Mouse (Mus musculus) heart, embryonic 12.5 days (tissue): ENCODE data around the gene Tor2a. TPM values are rescaled to one million over a fixed set of nuclear protein-coding genes. Genes with fewer than 3 reads are reported as not detected.
A peak's percentile ranks its signal among the peaks of the same experiment; 100 is the strongest.

Experiments
- ATAC-seq: fragments of 200-750 bp; cut with Nextera tagmentation; 2 replicates; pipeline ENCODE4 v1.8.0; 2017; ENCODE audit warnings: moderate TSS enrichment, moderate library complexity; ENCODE audit not compliant: insufficient number of reproducible peaks, low FRiP score
- H3K27ac ChIP-seq: fragments of 300-500 bp; sonication (generic); 2 replicates; pipeline ENCODE4 v1.5.1; 2016; ENCODE audit warnings: mild to moderate bottlenecking, moderate library complexity; ENCODE audit not compliant: poor library complexity, severe bottlenecking
- H3K27me3 ChIP-seq: fragments of 300-500 bp; sonication (generic); replicated peaks from 2 replicates; pipeline ENCODE4 v1.6.1; 2016; ENCODE audit warnings: mild to moderate bottlenecking, moderate library complexity
- H3K36me3 ChIP-seq: fragments of 300-500 bp; sonication (generic); 2 replicates; pipeline ENCODE4 v1.6.1; 2016; ENCODE audit warnings: mild to moderate bottlenecking, moderate library complexity
- H3K4me1 ChIP-seq: fragments of 300-500 bp; sonication (generic); replicated peaks from 2 replicates; pipeline ENCODE4 v1.6.1; 2016; ENCODE audit warnings: mild to moderate bottlenecking
- H3K4me2 ChIP-seq: fragments of 300-500 bp; sonication (generic); 2 replicates; pipeline ENCODE4 v1.6.1; 2016; ENCODE audit warnings: mild to moderate bottlenecking, moderate library complexity
- H3K4me3 ChIP-seq: fragments of 300-500 bp; sonication (generic); 2 replicates; pipeline ENCODE4 v1.5.1; 2016; ENCODE audit warnings: mild to moderate bottlenecking
- H3K9ac ChIP-seq: fragments of 300-500 bp; sonication (generic); 2 replicates; pipeline ENCODE4 v1.6.1; 2016; ENCODE audit warnings: mild to moderate bottlenecking, moderate library complexity
- H3K9me3 ChIP-seq: fragments of 300-500 bp; sonication (generic); replicated peaks from 2 replicates; pipeline ENCODE4 v1.6.1; 2016; ENCODE audit warnings: mild to moderate bottlenecking, moderate library complexity
- WGBS: fragments of 180-500 bp; shearing (Covaris S2); methylation state at CpG from one replicate; pipeline ENCODE4 v1.1.7; 2016; 5-methylcytosine and 5-hydroxymethylcytosine counted together
- polyA plus RNA-seq: library from polyadenylated mRNA; unstranded; fragments of >200 nt; fragmentation: Nextera tagmentation; extraction: Ambion mirVana; gene quantifications from 2 replicates; pipeline ENCODE4 v1.2.1, GENCODE M21; 2016

Gene Tor2a
- polyA plus RNA-seq, 1 experiment from 2014 or later, result 39.3 TPM

GRCm38 (mm10) chr2:32744272-32744982, 12.6 kb upstream of the Tor2a start:
- Histone ChIP-seq H3K9me3 (no peaks in the 10 kb centered on the region), H3K9ac (no peak overlapping the region), H3K4me3 (no peak overlapping the region), H3K27ac (no peak overlapping the region), H3K4me1 (peaks cover 18% of the 10 kb centered on the region), H3K27me3 (peaks cover 44% of the 10 kb centered on the region), H3K4me2 (no peak overlapping the region), H3K36me3 (peaks cover 40% of the 10 kb centered on the region)
- ATAC-seq, result no peak
- 68% methylated on average over 15 of the region's 15 CpGs for WGBS

GRCm38 (mm10) chr2:32749082-32749481, 8.0 kb upstream of the Tor2a start:
- Histone ChIP-seq H3K27ac (no peak overlapping the region), H3K9me3 (no peaks in the 10 kb centered on the region), H3K4me2 (no peak overlapping the region), H3K4me1 (peaks cover 10% of the 10 kb centered on the region; the same call in 1 of the 2 replicates), H3K4me3 (no peak overlapping the region), H3K27me3 (peaks cover 4% of the 10 kb centered on the region; the same call in 1 of the 2 replicates), H3K36me3 (peaks cover 72% of the 10 kb centered on the region), H3K9ac (no peak overlapping the region)
- no peak for ATAC-seq
- WGBS, result 77% methylated on average over 16 of the region's 16 CpGs

- Histone ChIP-seq H3K9ac (no peak overlapping the region), H3K4me1 (peaks cover 10% of the 10 kb centered on the region; the same call in 1 of the 2 replicates), H3K4me2 (no peak overlapping the region), H3K4me3 (no peak overlapping the region), H3K9me3 (no peaks in the 10 kb centered on the region), H3K36me3 (peaks cover 80% of the 10 kb centered on the region), H3K27ac (no peak overlapping the region), H3K27me3 (0 out of 2 replicates have a peak, but pooled peaks cover 4% of the 10 kb centered on the region)
- 70% methylated on average over 7 of the region's 7 CpGs for WGBS
- ATAC-seq, result no peak
These were observed 6.8 kb upstream of the Tor2a start for GRCm38 (mm10) chr2:32750199-32750598.

GRCm38 (mm10) chr2:32750887-32751664, 6.0 kb upstream of the Tor2a start:
- 17% methylated on average over 31 of the region's 31 CpGs for WGBS
- H3K4me3 ChIP-seq, result peak overlapping the region; percentile 53
- peak; percentile 52; the same call in 1 of the 2 replicates for ATAC-seq
- 0 out of 2 replicates have a peak, but pooled peaks cover 3% of the 10 kb centered on the region for H3K27me3 ChIP-seq
- peaks cover 71% of the 10 kb centered on the region for H3K36me3 ChIP-seq
- H3K9me3 ChIP-seq, result no peaks in the 10 kb centered on the region
- peak overlapping the region; percentile 65 for H3K4me2 ChIP-seq
- H3K4me1 ChIP-seq, result peaks cover 10% of the 10 kb centered on the region; the same call in 1 of the 2 replicates
- H3K27ac ChIP-seq, result peak overlapping the region; percentile 55; the same call in 1 of the 2 replicates
- peak overlapping the region; percentile 62 for H3K9ac ChIP-seq

GRCm38 (mm10) chr2:32751665-32752033, 5.4 kb upstream of the Tor2a start:
- peak overlapping the region; percentile 62 for H3K9ac ChIP-seq

GRCm38 (mm10) chr2:32752181-32752580, 4.9 kb upstream of the Tor2a start:
- ATAC-seq, result no peak
- Histone ChIP-seq H3K27ac (no peak overlapping the region), H3K4me1 (peaks cover 10% of the 10 kb centered on the region; the same call in 1 of the 2 replicates), H3K9me3 (no peaks in the 10 kb centered on the region), H3K9ac (no peak overlapping the region), H3K36me3 (peaks cover 60% of the 10 kb centered on the region), H3K4me3 (no peak overlapping the region), H3K4me2 (peak overlapping the region; percentile 65), H3K27me3 (0 out of 2 replicates have a peak, but pooled peaks cover 3% of the 10 kb centered on the region)
- 67% methylated on average over 10 of the region's 10 CpGs for WGBS

More at GRCm38 (mm10) chr2:32751665-32752033, 5.4 kb upstream of the Tor2a start:
- H3K9me3 ChIP-seq, result no peaks in the 10 kb centered on the region
- peak overlapping the region; percentile 53 for H3K4me3 ChIP-seq
- WGBS, result 38% methylated on average over 9 of the region's 10 CpGs
- 0 out of 2 replicates have a peak, but pooled peaks cover 3% of the 10 kb centered on the region for H3K27me3 ChIP-seq
- H3K4me2 ChIP-seq, result peak overlapping the region; percentile 65
- peak overlapping the region; percentile 55; the same call in 1 of the 2 replicates for H3K27ac ChIP-seq
- H3K36me3 ChIP-seq, result peaks cover 65% of the 10 kb centered on the region
- ATAC-seq, result no peak
- peaks cover 10% of the 10 kb centered on the region; the same call in 1 of the 2 replicates for H3K4me1 ChIP-seq

GRCm38 (mm10) chr2:32756674-32757055, 369 bp upstream of the Tor2a start:
- Histone ChIP-seq H3K9me3 (no peaks in the 10 kb centered on the region), H3K27ac (no peak overlapping the region), H3K4me3 (no peak overlapping the region), H3K9ac (no peak overlapping the region), H3K4me2 (peak overlapping the region; percentile 37), H3K27me3 (0 out of 2 replicates have a peak, but pooled peaks cover 3% of the 10 kb centered on the region), H3K36me3 (peaks cover 48% of the 10 kb centered on the region), H3K4me1 (peaks cover 19% of the 10 kb centered on the region)
- 40% methylated on average over 6 of the region's 6 CpGs for WGBS
- no peak; the same call in 1 of the 2 replicates for ATAC-seq

GRCm38 (mm10) chr2:32758503-32758902, 1.5 kb downstream of the Tor2a start:
- Histone ChIP-seq H3K9me3 (no peaks in the 10 kb centered on the region), H3K4me1 (peaks cover 14% of the 10 kb centered on the region), H3K4me2 (no peak overlapping the region), H3K36me3 (peaks cover 47% of the 10 kb centered on the region), H3K27ac (no peak overlapping the region), H3K9ac (no peak overlapping the region), H3K4me3 (no peak overlapping the region), H3K27me3 (0 out of 2 replicates have a peak, but pooled peaks cover 3% of the 10 kb centered on the region)
- ATAC-seq, result no peak
- 63% methylated on average over 8 of the region's 8 CpGs for WGBS

- Histone ChIP-seq H3K9ac (no peak overlapping the region), H3K4me3 (no peak overlapping the region), H3K9me3 (no peaks in the 10 kb centered on the region), H3K27ac (no peak overlapping the region), H3K36me3 (peaks cover 45% of the 10 kb centered on the region), H3K27me3 (0 out of 2 replicates have a peak, but pooled peaks cover 3% of the 10 kb centered on the region), H3K4me1 (peaks cover 14% of the 10 kb centered on the region), H3K4me2 (no peak overlapping the region)
- WGBS, result 81% methylated on average over 2 of the region's 2 CpGs
- ATAC-seq, result no peak
These were observed 2.0 kb downstream of the Tor2a start for GRCm38 (mm10) chr2:32759001-32759400.

GRCm38 (mm10) chr2:32761361-32761760, 4.3 kb downstream of the Tor2a start:
- no peak overlapping the region for H3K9ac ChIP-seq
- H3K4me1 ChIP-seq, result peaks cover 14% of the 10 kb centered on the region
- WGBS, result 88% methylated on average over 14 of the region's 14 CpGs
- no peaks in the 10 kb centered on the region for H3K27me3 ChIP-seq
- no peak overlapping the region for H3K4me2 ChIP-seq
- H3K36me3 ChIP-seq, result peaks cover 34% of the 10 kb centered on the region
- H3K4me3 ChIP-seq, result no peak overlapping the region
- no peak for ATAC-seq
- no peaks in the 10 kb centered on the region for H3K9me3 ChIP-seq
- H3K27ac ChIP-seq, result no peak overlapping the region

GRCm38 (mm10) chr2:32761859-32762258, 4.8 kb downstream of the Tor2a start:
- Histone ChIP-seq H3K4me2 (no peak overlapping the region), H3K9ac (no peak overlapping the region), H3K9me3 (no peaks in the 10 kb centered on the region), H3K4me3 (no peak overlapping the region), H3K36me3 (peaks cover 34% of the 10 kb centered on the region), H3K4me1 (peaks cover 14% of the 10 kb centered on the region), H3K27me3 (no peaks in the 10 kb centered on the region), H3K27ac (no peak overlapping the region)
- 88% methylated on average over 4 of the region's 4 CpGs for WGBS
- ATAC-seq, result no peak
